ENCODE assay signal across 15 mouse cellular contexts in genomic region chr11:58970831-58971530, GRCm38 (mm10). TPM values are rescaled to one million over a fixed set of nuclear protein-coding genes. Genes with fewer than 3 reads are reported as not detected.
DNase-seq lines count a peak whose midpoint lies in the region; ATAC-seq and TF ChIP-seq lines count a peak whose summit lies in the region.
"Had no signal": no experiment of that assay in that cellular context is flagged by ENCODE, and none has a peak within 500 bp of the region (broad histone marks: within the 10 kb centered on the region; RNA-seq: fewer than 3 reads in every experiment).

No protein-coding gene starts in this region.

- WGBS in hindbrain, postnatal 0 days, result 89% methylated on average over 21 of the region's 21 CpGs
- 90% methylated on average over 21 of the region's 21 CpGs for WGBS in hindbrain, embryonic 12.5 days
- whole genome bisulfite sequencing in liver, embryonic 14.5 days (ENCODE audit: insufficient replicate concordance), result 79% methylated on average over 21 of the region's 21 CpGs
- whole genome bisulfite sequencing in liver, embryonic 11.5 days, result 87% methylated on average over 21 of the region's 21 CpGs
- WGBS in hindbrain, embryonic 11.5 days, result 88% methylated on average over 21 of the region's 21 CpGs

- H3K4me3 ChIP-seq in hindbrain, postnatal 0 days (ENCODE audit: low read length), result no peak overlapping the region
- H3K4me3 ChIP-seq in hindbrain, embryonic 12.5 days, result no peak overlapping the region
- H3K4me3 ChIP-seq in liver, embryonic 14.5 days (ENCODE audit: insufficient read depth in 1 of 2, low read depth in 2 of 2, low read length in 2 of 2), result no peak overlapping the region
- H3K4me3 ChIP-seq in liver, embryonic 11.5 days (ENCODE audit: low read depth, low read length), result no peak overlapping the region
- no peak overlapping the region for H3K4me3 ChIP-seq in hindbrain, embryonic 11.5 days (ENCODE audit: low read depth, low read length)
- H3K4me3 ChIP-seq: erythroblast, embryonic 14.5 days; liver, embryonic 13.5 days; midbrain, embryonic 13.5 days had no signal

- no peaks in the 10 kb centered on the region for H3K9me3 ChIP-seq in hindbrain, postnatal 0 days (ENCODE audit: low read length)
- no peaks in the 10 kb centered on the region for H3K9me3 ChIP-seq in hindbrain, embryonic 12.5 days (replicated peaks)
- no peaks in the 10 kb centered on the region for H3K9me3 ChIP-seq in liver, embryonic 14.5 days (ENCODE audit: control insufficient read depth, low read length)
- H3K9me3 ChIP-seq in liver, embryonic 11.5 days (ENCODE audit: control insufficient read depth, low read length), result no peaks in the 10 kb centered on the region
- no peaks in the 10 kb centered on the region for H3K9me3 ChIP-seq in hindbrain, embryonic 11.5 days (ENCODE audit: control insufficient read depth, low read length)
- H3K9me3 ChIP-seq: liver, embryonic 13.5 days; midbrain, embryonic 13.5 days had no signal

- H3K27ac ChIP-seq in hindbrain, postnatal 0 days, result no peak overlapping the region
- no peak overlapping the region for H3K27ac ChIP-seq in hindbrain, embryonic 12.5 days
- no peak overlapping the region for H3K27ac ChIP-seq in liver, embryonic 14.5 days
- H3K27ac ChIP-seq in liver, embryonic 11.5 days (ENCODE audit: low read depth, low read length), result no peak overlapping the region
- H3K27ac ChIP-seq in hindbrain, embryonic 11.5 days (ENCODE audit: low read depth, low read length), result no peak overlapping the region
- H3K27ac ChIP-seq: liver, embryonic 13.5 days; macrophage; midbrain, embryonic 13.5 days had no signal

- no peak for ATAC-seq in hindbrain, postnatal 0 days
- ATAC-seq in hindbrain, embryonic 12.5 days (ENCODE audit: low FRiP score), result no peak
- ATAC-seq in liver, embryonic 14.5 days (ENCODE audit: insufficient read depth), result no peak
- no peak for ATAC-seq in liver, embryonic 11.5 days (replicated peaks; ENCODE audit: low FRiP score)
- ATAC-seq in hindbrain, embryonic 11.5 days (ENCODE audit: low FRiP score), result no peak
- ATAC-seq: midbrain, embryonic 13.5 days had no signal

- H3K4me2 ChIP-seq in hindbrain, postnatal 0 days (ENCODE audit: low read depth, low read length), result no peak overlapping the region
- H3K4me2 ChIP-seq in hindbrain, embryonic 12.5 days (replicated peaks), result no peak overlapping the region
- H3K4me2 ChIP-seq in liver, embryonic 14.5 days (ENCODE audit: low read depth), result no peak overlapping the region
- no peak overlapping the region for H3K4me2 ChIP-seq in liver, embryonic 11.5 days
- no peak overlapping the region for H3K4me2 ChIP-seq in hindbrain, embryonic 11.5 days (replicated peaks; ENCODE audit: low read depth, low read length)
- H3K4me2 ChIP-seq: liver, embryonic 13.5 days; midbrain, embryonic 13.5 days had no signal

- no peak overlapping the region for H3K9ac ChIP-seq in hindbrain, postnatal 0 days (replicated peaks; ENCODE audit: low read length)
- H3K9ac ChIP-seq in hindbrain, embryonic 12.5 days, result no peak overlapping the region
- no peak overlapping the region for H3K9ac ChIP-seq in liver, embryonic 14.5 days (replicated peaks)
- no peak overlapping the region for H3K9ac ChIP-seq in liver, embryonic 11.5 days (ENCODE audit: low read depth, low read length)
- H3K9ac ChIP-seq in hindbrain, embryonic 11.5 days (ENCODE audit: low read depth, low read length), result no peak overlapping the region
- H3K9ac ChIP-seq: liver, embryonic 13.5 days; midbrain, embryonic 13.5 days had no signal

- 0 out of 2 replicates have a peak, but pooled peaks have one; percentile 5 for TF ChIP-seq CTCF in hindbrain, postnatal 0 days (IDR thresholded peaks at IDR 0.05; ENCODE audit: low read depth)
- TF ChIP-seq CTCF in liver, embryonic 14.5 days (IDR thresholded peaks at IDR 0.05; ENCODE audit: low read depth), result peak; percentile 29; the same call in 1 of the 2 replicates

- no peaks in the 10 kb centered on the region for H3K27me3 ChIP-seq in hindbrain, postnatal 0 days (ENCODE audit: insufficient read depth, low read length)
- no peaks in the 10 kb centered on the region for H3K27me3 ChIP-seq in hindbrain, embryonic 12.5 days
- H3K27me3 ChIP-seq in liver, embryonic 14.5 days (ENCODE audit: control insufficient read depth, insufficient read depth, low read length), result no peaks in the 10 kb centered on the region
- H3K27me3 ChIP-seq in liver, embryonic 11.5 days (replicated peaks; ENCODE audit: control insufficient read depth, insufficient read depth, low read length), result no peaks in the 10 kb centered on the region
- H3K27me3 ChIP-seq in hindbrain, embryonic 11.5 days (ENCODE audit: control insufficient read depth, insufficient read depth, low read length), result no peaks in the 10 kb centered on the region
- H3K27me3 ChIP-seq: liver, embryonic 13.5 days; midbrain, embryonic 13.5 days had no signal

- no peaks in the 10 kb centered on the region for H3K36me3 ChIP-seq in hindbrain, postnatal 0 days (ENCODE audit: insufficient read depth, low read length)
- peaks cover 33% of the 10 kb centered on the region for H3K36me3 ChIP-seq in hindbrain, embryonic 12.5 days
- H3K36me3 ChIP-seq in liver, embryonic 14.5 days (replicated peaks; ENCODE audit: control insufficient read depth, insufficient read depth, low read depth), result no peaks in the 10 kb centered on the region
- H3K36me3 ChIP-seq in liver, embryonic 11.5 days (ENCODE audit: control insufficient read depth, insufficient read depth, low read length), result no peaks in the 10 kb centered on the region
- H3K36me3 ChIP-seq in hindbrain, embryonic 11.5 days (ENCODE audit: control insufficient read depth, insufficient read depth, low read length), result no peaks in the 10 kb centered on the region

- peak; percentile 6 for DNase-seq in adrenal gland, postnatal 14 days
- no peak for DNase-seq in adrenal gland, adult 18-20 months (ENCODE audit: low spot score in 2 of 2)
- no peak for DNase-seq in hindbrain, postnatal 0 days (ENCODE audit: low spot score)
- DNase-seq in liver, embryonic 14.5 days (ENCODE audit: low read depth in 3 of 3, low spot score in 3 of 3), result no peak
- DNase-seq in liver, embryonic 11.5 days (ENCODE audit: low spot score), result no peak
- DNase-seq in R1 (ENCODE audit: low read depth, low spot score), result peak; percentile 29
- no peak for DNase-seq in hindbrain, embryonic 11.5 days (ENCODE audit: low spot score)
- DNase-seq: cerebellum, adult 18-20 months; gastrocnemius, postnatal 36 days; heart, postnatal 14 days; liver, embryonic 13.5 days had no signal

- H3K4me1 ChIP-seq in hindbrain, postnatal 0 days (ENCODE audit: insufficient read depth, low read length), result no peaks in the 10 kb centered on the region
- peaks cover 5% of the 10 kb centered on the region; the same call in 1 of the 2 replicates for H3K4me1 ChIP-seq in hindbrain, embryonic 12.5 days
- peaks cover 0 to 2% of the 10 kb centered on the region in 2 experiments; a peak in 1 of 4 replicates for H3K4me1 ChIP-seq in liver, embryonic 14.5 days (replicated peaks; ENCODE audit: control insufficient read depth in 2 of 2, insufficient read depth in 2 of 2, low read length in 1 of 2)
- H3K4me1 ChIP-seq in liver, embryonic 11.5 days (replicated peaks; ENCODE audit: control insufficient read depth, insufficient read depth, low read length), result peaks cover 5% of the 10 kb centered on the region
- H3K4me1 ChIP-seq in hindbrain, embryonic 11.5 days (replicated peaks; ENCODE audit: control insufficient read depth, insufficient read depth, low read length), result no peaks in the 10 kb centered on the region

- no peak for TF ChIP-seq EP300 in liver, embryonic 14.5 days (IDR thresholded peaks at IDR 0.05; ENCODE audit: low read depth)

RNA-seq across cellular contexts. Expression of gene Trim11, which starts 6.9 kb away (rescaled TPM):
- 25.5 and 29.9 TPM in 2 replicates for total RNA-seq in adrenal gland, postnatal 14 days (2021)
- total RNA-seq in adrenal gland, adult 18-20 months (2021), result 10 to 100 TPM; 22.0 to 27.1 TPM
- 31.7 and 31.8 TPM in 2 replicates for total RNA-seq in hindbrain, postnatal 0 days (2014; rRNA removed)
- 14.1 and 15.9 TPM in 2 replicates for polyA plus RNA-seq in hindbrain, postnatal 0 days (2015; fragmentation: Nextera tagmentation; extraction: Ambion mirVana)
- 19.3 and 19.5 TPM in 2 replicates for polyA plus RNA-seq in hindbrain, embryonic 12.5 days (2016; fragmentation: Nextera tagmentation; extraction: Ambion mirVana)
- polyA plus RNA-seq in liver, embryonic 14.5 days (2012; rRNA removed), result 8.1 and 8.3 TPM in 2 replicates
- polyA plus RNA-seq in liver, embryonic 14.5 days (2014; fragmentation: Nextera tagmentation; extraction: Ambion mirVana), result 6.4 and 6.9 TPM in 2 replicates
- polyA plus RNA-seq in liver, embryonic 11.5 days (2014; fragmentation: Nextera tagmentation; extraction: Ambion mirVana), result 17.3 and 17.8 TPM in 2 replicates
- 15.7 and 18.2 TPM in 2 replicates for polyA plus RNA-seq in hindbrain, embryonic 11.5 days (2014; fragmentation: Nextera tagmentation; extraction: Ambion mirVana)

RNA-seq across cellular contexts. Expression of gene Hist3h2a, which starts 16.5 kb away (rescaled TPM):
- total RNA-seq in adrenal gland, postnatal 14 days (2021), result 24.4 and 26.8 TPM in 2 replicates
- total RNA-seq in adrenal gland, adult 18-20 months (2021), result 10 to 100 TPM; 13.3 to 17.6 TPM
- 218 and 236 TPM in 2 replicates for total RNA-seq in hindbrain, postnatal 0 days (2014; rRNA removed)
- 49.6 and 53.3 TPM in 2 replicates for polyA plus RNA-seq in hindbrain, postnatal 0 days (2015; fragmentation: Nextera tagmentation; extraction: Ambion mirVana)
- polyA plus RNA-seq in hindbrain, embryonic 12.5 days (2016; fragmentation: Nextera tagmentation; extraction: Ambion mirVana), result 90.1 and 95.9 TPM in 2 replicates
- polyA plus RNA-seq in liver, embryonic 14.5 days (2012; rRNA removed), result 11.0 and 11.5 TPM in 2 replicates
- polyA plus RNA-seq in liver, embryonic 14.5 days (2014; fragmentation: Nextera tagmentation; extraction: Ambion mirVana), result 13.5 and 16.7 TPM in 2 replicates
- polyA plus RNA-seq in liver, embryonic 11.5 days (2014; fragmentation: Nextera tagmentation; extraction: Ambion mirVana), result 12.0 and 14.5 TPM in 2 replicates
- 71.2 and 75.2 TPM in 2 replicates for polyA plus RNA-seq in hindbrain, embryonic 11.5 days (2014; fragmentation: Nextera tagmentation; extraction: Ambion mirVana)

RNA-seq across cellular contexts. Expression of gene Trim17, which starts 16.5 kb away (rescaled TPM):
- 0.11 TPM in 1 of 2 replicates, not detected in the other for total RNA-seq in adrenal gland, postnatal 14 days (2021)
- under 1 TPM; 0.06 to 0.10 TPM for total RNA-seq in adrenal gland, adult 18-20 months (2021)
- total RNA-seq in hindbrain, postnatal 0 days (2014; rRNA removed), result 2.8 and 4.3 TPM in 2 replicates
- polyA plus RNA-seq in hindbrain, postnatal 0 days (2015; fragmentation: Nextera tagmentation; extraction: Ambion mirVana), result 0.55 and 0.74 TPM in 2 replicates
- polyA plus RNA-seq in hindbrain, embryonic 12.5 days (2016; fragmentation: Nextera tagmentation; extraction: Ambion mirVana), result 1.2 and 1.5 TPM in 2 replicates
- 0.05 and 0.06 TPM in 2 replicates for polyA plus RNA-seq in liver, embryonic 14.5 days (2012; rRNA removed)
- polyA plus RNA-seq in liver, embryonic 14.5 days (2014; fragmentation: Nextera tagmentation; extraction: Ambion mirVana), result 0.06 and 0.14 TPM in 2 replicates
- polyA plus RNA-seq in liver, embryonic 11.5 days (2014; fragmentation: Nextera tagmentation; extraction: Ambion mirVana), result 0.23 and 0.38 TPM in 2 replicates
- polyA plus RNA-seq in hindbrain, embryonic 11.5 days (2014; fragmentation: Nextera tagmentation; extraction: Ambion mirVana), result 0.36 and 0.73 TPM in 2 replicates

RNA-seq across cellular contexts. Expression of gene Hist3h2ba, which starts 22.3 kb away (rescaled TPM):
- total RNA-seq in adrenal gland, postnatal 14 days (2021), result 16.4 and 23.5 TPM in 2 replicates
- 1 to 10 TPM; 5.8 to 6.0 TPM for total RNA-seq in adrenal gland, adult 18-20 months (2021)
- total RNA-seq in hindbrain, postnatal 0 days (2014; rRNA removed), result 625 and 1,276 TPM in 2 replicates
- polyA plus RNA-seq in hindbrain, postnatal 0 days (2015; fragmentation: Nextera tagmentation; extraction: Ambion mirVana), result 103 and 109 TPM in 2 replicates
- polyA plus RNA-seq in hindbrain, embryonic 12.5 days (2016; fragmentation: Nextera tagmentation; extraction: Ambion mirVana), result 149 and 154 TPM in 2 replicates
- polyA plus RNA-seq in liver, embryonic 14.5 days (2012; rRNA removed), result 15.7 and 16.0 TPM in 2 replicates
- 4.2 and 6.0 TPM in 2 replicates for polyA plus RNA-seq in liver, embryonic 14.5 days (2014; fragmentation: Nextera tagmentation; extraction: Ambion mirVana)
- polyA plus RNA-seq in liver, embryonic 11.5 days (2014; fragmentation: Nextera tagmentation; extraction: Ambion mirVana), result 6.3 and 6.9 TPM in 2 replicates
- polyA plus RNA-seq in hindbrain, embryonic 11.5 days (2014; fragmentation: Nextera tagmentation; extraction: Ambion mirVana), result 108 and 114 TPM in 2 replicates
- polyA plus RNA-seq: macrophage had no signal

RNA-seq across cellular contexts. Expression of gene Rnf187, which starts 32.3 kb away (rescaled TPM):
- total RNA-seq in adrenal gland, postnatal 14 days (2021), result 147 and 153 TPM in 2 replicates
- total RNA-seq in adrenal gland, adult 18-20 months (2021), result 100 to 1,000 TPM; 171 to 177 TPM
- 975 and 1,069 TPM in 2 replicates for total RNA-seq in hindbrain, postnatal 0 days (2014; rRNA removed)
- 649 and 670 TPM in 2 replicates for polyA plus RNA-seq in hindbrain, postnatal 0 days (2015; fragmentation: Nextera tagmentation; extraction: Ambion mirVana)
- 498 and 513 TPM in 2 replicates for polyA plus RNA-seq in hindbrain, embryonic 12.5 days (2016; fragmentation: Nextera tagmentation; extraction: Ambion mirVana)
- polyA plus RNA-seq in liver, embryonic 14.5 days (2012; rRNA removed), result 80.8 and 83.3 TPM in 2 replicates
- polyA plus RNA-seq in liver, embryonic 14.5 days (2014; fragmentation: Nextera tagmentation; extraction: Ambion mirVana), result 104 and 120 TPM in 2 replicates
- polyA plus RNA-seq in liver, embryonic 11.5 days (2014; fragmentation: Nextera tagmentation; extraction: Ambion mirVana), result 229 and 240 TPM in 2 replicates
- 395 and 419 TPM in 2 replicates for polyA plus RNA-seq in hindbrain, embryonic 11.5 days (2014; fragmentation: Nextera tagmentation; extraction: Ambion mirVana)

Comparison
In these comparisons a context has a peak if more than half of its experiments do, and no peak if none do; other contexts are left out.
1. DNase-seq: peak in adrenal gland, postnatal 14 days (single experiment) and R1 (single experiment); none in adrenal gland, adult 18-20 months (0 of 2), hindbrain, postnatal 0 days (single experiment), liver, embryonic 14.5 days (0 of 3), liver, embryonic 11.5 days (single experiment) and hindbrain, embryonic 11.5 days (single experiment).